Mouse (Mus musculus): ENCODE data around the gene Sept10. TPM values are rescaled to one million over a fixed set of nuclear protein-coding genes. Genes with fewer than 3 reads are reported as not detected.

Gene Sept10
- polyA plus RNA-seq, 1 experiment from 2014 or later: 47.3 TPM

- ChIA-PET CTCF (no interaction called here), POLR2A (interaction anchor here (0.6 kb wide), 1 partner anchor 141 kb away, joined by 4 read pairs; no protein-coding TSS in a partner anchor)
- peaks cover 9% of the 10 kb centered on the region for H3K27me3 ChIP-seq
- ATAC-seq: no peak
- TF ChIP-seq CTCF (IDR thresholded peaks at IDR 0.05): no peak
- in situ Hi-C loops (cut with MboI; ENCODE audit: low pct_unique_long_range_greater_than_20kb): no loop called here
- DNase-seq (ENCODE audit: low read depth, low spot score): no peak
Observed at GRCm38 (mm10) chr10:59127637-59128036, 94.0 kb downstream of the Sept10 start.

- no peak for TF ChIP-seq CTCF (IDR thresholded peaks at IDR 0.05)
- peaks cover 15% of the 10 kb centered on the region for H3K27me3 ChIP-seq
- no peak for ATAC-seq
- ChIA-PET CTCF (interaction anchor here (0.7 kb wide), 1 partner anchor 17 kb away, joined by 3 read pairs; no protein-coding TSS in a partner anchor), POLR2A (no interaction called here)
- in situ Hi-C loops (cut with MboI; ENCODE audit: low pct_unique_long_range_greater_than_20kb): no loop called here
- DNase-seq (ENCODE audit: low read depth, low spot score): no peak
Observed at GRCm38 (mm10) chr10:59125497-59125896, 96.2 kb downstream of the Sept10 start.

- H3K27me3 ChIP-seq: peaks cover 11% of the 10 kb centered on the region
- DNase-seq (ENCODE audit: low read depth, low spot score) (no peak), ATAC-seq (no peak)
- TF ChIP-seq CTCF (IDR thresholded peaks at IDR 0.05): no peak
- ChIA-PET CTCF (no interaction called here), POLR2A (interaction anchor here (0.7 kb wide), 1 partner anchor 490 kb away, joined by 3 read pairs; no protein-coding TSS in a partner anchor)
- in situ Hi-C loops (cut with MboI; ENCODE audit: low pct_unique_long_range_greater_than_20kb): no loop called here
Observed at GRCm38 (mm10) chr10:59119811-59120210, 101.8 kb downstream of the Sept10 start.

- ChIA-PET CTCF (interaction anchor here (1.2 kb wide), 1 partner anchor 31 kb away, joined by 3 read pairs; no protein-coding TSS in a partner anchor), POLR2A (no interaction called here)
- DNase-seq (ENCODE audit: low read depth, low spot score): no peak
- H3K27me3 ChIP-seq: peaks cover 15% of the 10 kb centered on the region
- no peak for ATAC-seq
- in situ Hi-C loops (cut with MboI; ENCODE audit: low pct_unique_long_range_greater_than_20kb): no loop called here
- TF ChIP-seq CTCF (IDR thresholded peaks at IDR 0.05): no peak
Observed at GRCm38 (mm10) chr10:59119001-59119400, 102.6 kb downstream of the Sept10 start.

- ATAC-seq (no peak), DNase-seq (ENCODE audit: low read depth, low spot score) (no peak)
- no peak for TF ChIP-seq CTCF (IDR thresholded peaks at IDR 0.05)
- H3K27me3 ChIP-seq: peaks cover 16% of the 10 kb centered on the region
- ChIA-PET CTCF (no interaction called here), POLR2A (no interaction called here)
- in situ Hi-C loops (cut with MboI; ENCODE audit: low pct_unique_long_range_greater_than_20kb): no loop called here
Observed at GRCm38 (mm10) chr10:59117555-59117954, 104.1 kb downstream of the Sept10 start.

GRCm38 (mm10) chr10:59116331-59116730, 105.3 kb downstream of the Sept10 start:
- CTCF ChIA-PET: no interaction called here
- H3K27me3 ChIP-seq: peaks cover 11% of the 10 kb centered on the region
- in situ Hi-C loops (cut with MboI; ENCODE audit: low pct_unique_long_range_greater_than_20kb): no loop called here
- DNase-seq (ENCODE audit: low read depth, low spot score): no peak
- TF ChIP-seq CTCF (IDR thresholded peaks at IDR 0.05): no peak
- POLR2A ChIA-PET: no interaction called here
- no peak for ATAC-seq

- in situ Hi-C loops (cut with MboI; ENCODE audit: low pct_unique_long_range_greater_than_20kb): no loop called here
- no peak for DNase-seq (ENCODE audit: low read depth, low spot score)
- no peak for TF ChIP-seq CTCF (IDR thresholded peaks at IDR 0.05)
- ChIA-PET POLR2A (no interaction called here), CTCF (interaction anchor here (1.3 kb wide), 1 partner anchor 35 kb away, joined by 5 read pairs; no protein-coding TSS in a partner anchor)
- ATAC-seq: no peak
- H3K27me3 ChIP-seq: peaks cover 10% of the 10 kb centered on the region
Observed at GRCm38 (mm10) chr10:59115691-59116090, 106.0 kb downstream of the Sept10 start.

- CTCF ChIA-PET: interaction anchor here (1.0 to 1.6 kb wide), 3 partner anchors 14 to 36 kb away, joined by 4 to 5 read pairs (median 5); no protein-coding TSS in a partner anchor
- H3K27me3 ChIP-seq: peaks cover 10% of the 10 kb centered on the region
- no peak for ATAC-seq
- in situ Hi-C loops (cut with MboI; ENCODE audit: low pct_unique_long_range_greater_than_20kb): loop anchor here (5.0 kb wide), 1 partner anchor 33 kb away; no protein-coding TSS in a partner anchor
- POLR2A ChIA-PET: no interaction called here
- no peak for TF ChIP-seq CTCF (IDR thresholded peaks at IDR 0.05)
- DNase-seq (ENCODE audit: low read depth, low spot score): no peak
Observed at GRCm38 (mm10) chr10:59114535-59115291, 106.9 kb downstream of the Sept10 start.

- ChIA-PET CTCF (interaction anchor here (1.6 to 1.7 kb wide), 2 partner anchors 11 to 37 kb away, joined by 4 to 5 read pairs; no protein-coding TSS in a partner anchor), POLR2A (interaction anchor here (0.6 kb wide), 1 partner anchor 460 kb away, joined by 3 read pairs; no protein-coding TSS in a partner anchor)
- DNase-seq (ENCODE audit: low read depth, low spot score): no peak
- ATAC-seq: no peak
- no peak for TF ChIP-seq CTCF (IDR thresholded peaks at IDR 0.05)
- H3K27me3 ChIP-seq: peaks cover 11% of the 10 kb centered on the region
- in situ Hi-C loops (cut with MboI; ENCODE audit: low pct_unique_long_range_greater_than_20kb): loop anchor here (5.0 kb wide), 1 partner anchor 34 kb away; no protein-coding TSS in a partner anchor
Observed at GRCm38 (mm10) chr10:59113386-59113785, 108.3 kb downstream of the Sept10 start.

- no peak for TF ChIP-seq CTCF (IDR thresholded peaks at IDR 0.05)
- ChIA-PET POLR2A (no interaction called here), CTCF (interaction anchor here (1.6 to 1.7 kb wide), 2 partner anchors 11 to 37 kb away, joined by 4 to 5 read pairs; no protein-coding TSS in a partner anchor)
- in situ Hi-C loops (cut with MboI; ENCODE audit: low pct_unique_long_range_greater_than_20kb): loop anchor here (5.0 kb wide), 1 partner anchor 35 kb away; no protein-coding TSS in a partner anchor
- no peak for ATAC-seq
- DNase-seq (ENCODE audit: low read depth, low spot score): no peak
- peaks cover 17% of the 10 kb centered on the region for H3K27me3 ChIP-seq
Observed at GRCm38 (mm10) chr10:59112755-59113154, 108.9 kb downstream of the Sept10 start.

GRCm38 (mm10) chr10:59110386-59110785, 111.3 kb downstream of the Sept10 start:
- in situ Hi-C loops (cut with MboI; ENCODE audit: low pct_unique_long_range_greater_than_20kb): loop anchor here (5.0 kb wide), 1 partner anchor 37 kb away; no protein-coding TSS in a partner anchor
- no peak for DNase-seq (ENCODE audit: low read depth, low spot score)
- H3K27me3 ChIP-seq: peaks cover 26% of the 10 kb centered on the region
- no peak for ATAC-seq
- no peak for TF ChIP-seq CTCF (IDR thresholded peaks at IDR 0.05)
- POLR2A ChIA-PET: no interaction called here
- CTCF ChIA-PET: no interaction called here

All from Patski (cell line).